Mouse (Mus musculus): ENCODE data around the gene 1500011B03Rik. TPM values are rescaled to one million over a fixed set of nuclear protein-coding genes. Genes with fewer than 3 reads are reported as not detected.

Gene 1500011B03Rik
- total and polyA plus RNA-seq, 3 experiments, result 47.7 to 75.2 TPM; not detected in 1

- H3K4me1 ChIP-seq (ENCODE audit: control insufficient read depth in 1 of 2, insufficient read depth in 2 of 2, low read length in 2 of 2), result peaks cover 4 to 46% of the 10 kb centered on the region in 2 experiments
- DNase-seq (ENCODE audit: low read depth, low spot score), result peak; percentile 18
- H3K36me3 ChIP-seq (ENCODE audit: control insufficient read depth in 1 of 2, insufficient read depth in 2 of 2, low read length in 2 of 2), result peaks cover 0 to 35% of the 10 kb centered on the region in 2 experiments; a peak in 2 of 4 replicates
- H3K79me2 ChIP-seq (ENCODE audit: control insufficient read depth, insufficient read depth, low read length, poor library complexity), result peaks cover 91% of the 10 kb centered on the region
- H3K9ac ChIP-seq (ENCODE audit: control insufficient read depth, low read depth, low read length, poor library complexity, severe bottlenecking), result peak overlapping the region; percentile 93
- H3K4me3 ChIP-seq (ENCODE audit: control insufficient read depth in 1 of 2, insufficient read depth in 1 of 2, low read depth in 2 of 2, low read length in 2 of 2), result peak overlapping the region; percentile 83 to 88
- H3K27me3 ChIP-seq (ENCODE audit: control insufficient read depth in 1 of 2, insufficient read depth in 2 of 2, low read length in 2 of 2), result no peaks in the 10 kb centered on the region
- TF ChIP-seq GATA1 (IDR thresholded peaks at IDR 0.05; ENCODE audit: low read depth, low read length) (no peak), MAX (IDR thresholded peaks at IDR 0.05; ENCODE audit: low read length) (no peak)
- no peaks in the 10 kb centered on the region for H3K9me3 ChIP-seq (replicated peaks; ENCODE audit: insufficient read depth, low read length)
- no peak overlapping the region for H3K27ac ChIP-seq (ENCODE audit: control insufficient read depth, low read depth, low read length)
These were observed 47.1 kb downstream of the 1500011B03Rik start for GRCm38 (mm10) chr5:114776174-114776573.

GRCm38 (mm10) chr5:114775056-114775979 lies 48.0 kb downstream of the 1500011B03Rik start, which contains the start of gene Git2:
Gene Git2, minus strand, starts transcription at chr5:114775517.
- Histone ChIP-seq H3K27me3 (ENCODE audit: control insufficient read depth in 1 of 2, insufficient read depth in 2 of 2, low read length in 2 of 2) (no peaks in the 10 kb centered on the region), H3K79me2 (ENCODE audit: control insufficient read depth, insufficient read depth, low read length, poor library complexity) (peaks cover 91% of the 10 kb centered on the region), H3K9ac (ENCODE audit: control insufficient read depth, low read depth, low read length, poor library complexity, severe bottlenecking) (peak within 1 kb of the TSS; percentile 93), H3K36me3 (ENCODE audit: control insufficient read depth in 1 of 2, insufficient read depth in 2 of 2, low read length in 2 of 2) (peaks cover 0 to 30% of the 10 kb centered on the region in 2 experiments; a peak in 2 of 4 replicates), H3K4me3 (ENCODE audit: control insufficient read depth in 1 of 2, insufficient read depth in 1 of 2, low read depth in 2 of 2, low read length in 2 of 2) (peak within 1 kb of the TSS; percentile 83 to 91), H3K4me1 (ENCODE audit: control insufficient read depth in 1 of 2, insufficient read depth in 2 of 2, low read length in 2 of 2) (peaks cover 2 to 39% of the 10 kb centered on the region in 2 experiments), H3K9me3 (replicated peaks; ENCODE audit: insufficient read depth, low read length) (no peaks in the 10 kb centered on the region), H3K27ac (ENCODE audit: control insufficient read depth, low read depth, low read length) (peak within 1 kb of the TSS; percentile 85)
- TF ChIP-seq UBTF (IDR thresholded peaks at IDR 0.05; ENCODE audit: borderline replicate concordance, insufficient read depth, low read depth, low read length) (peak; percentile 41; the same call in 1 of the 2 replicates), POLR2A (IDR thresholded peaks at IDR 0.05; ENCODE audit: control insufficient read depth in 1 of 2, insufficient read depth in 1 of 2, low read depth in 1 of 2, low read length in 2 of 2, poor library complexity in 1 of 2) (0 out of 4 replicates have a peak, but pooled peaks of 1 of the 2 experiments have one; percentile 9), ZNF384 (IDR thresholded peaks at IDR 0.05; ENCODE audit: low read depth, low read length) (peak; percentile 77; the same call in 1 of the 2 replicates), RCOR1 (IDR thresholded peaks at IDR 0.05; ENCODE audit: low read depth, low read length) (peak; percentile 22; the same call in 1 of the 2 replicates), MAX (IDR thresholded peaks at IDR 0.05; ENCODE audit: low read length) (peak; percentile 40; the same call in 1 of the 2 replicates), CHD1 (IDR thresholded peaks at IDR 0.05; ENCODE audit: low read depth, low read length) (peak; percentile 26; the same call in 1 of the 2 replicates), E2F4 (IDR thresholded peaks at IDR 0.05; ENCODE audit: borderline replicate concordance, low read depth, low read length) (no peak), BHLHE40 (IDR thresholded peaks at IDR 0.05; ENCODE audit: borderline replicate concordance, low read depth, low read length) (no peak), MYB (IDR thresholded peaks at IDR 0.05; ENCODE audit: low read depth, low read length) (no peak), NRF1 (IDR thresholded peaks at IDR 0.05; ENCODE audit: insufficient read depth, low read depth, low read length, poor library complexity, severe bottlenecking) (peak; percentile 61), SIN3A (IDR thresholded peaks at IDR 0.05; ENCODE audit: low read length) (peak; percentile 51)
- peak; percentile 68 for DNase-seq (ENCODE audit: low read depth, low spot score)

Data from MEL (cell line).